Mouse (Mus musculus) MEL (cell line): ENCODE results near the gene Pnpo.

ENCODE experiments used
- BHLHE40 ChIP-seq: IDR thresholded peaks from 2 replicates; pipeline ENCODE4 v1.6.1; 2012; ENCODE audit warnings: low read depth, mild to moderate bottlenecking, inconsistent platforms, low read length, improper control_type of control experiment, borderline replicate concordance
- CTCF ChIP-seq, 3 experiments: IDR thresholded peaks in 2 of 3; conservative IDR thresholded peaks in 1 of 3; 2 replicates each; pipeline ENCODE4 v1.5.1; 2011 to 2012; ENCODE audit warnings: low read length in 3 of 3, low read depth in 2 of 3, mild to moderate bottlenecking in 2 of 3, improper control_type of control experiment in 1 of 3, inconsistent platforms in 1 of 3, mixed read lengths in 1 of 3, moderate library complexity in 1 of 3; ENCODE audit not compliant: control insufficient read depth in 1 of 3, insufficient read depth in 1 of 3, poor library complexity in 1 of 3, severe bottlenecking in 1 of 3
- EP300 ChIP-seq, 2 experiments: IDR thresholded peaks; 2 replicates each; pipeline ENCODE4 v1.6.1; 2011; ENCODE audit warnings: improper control_type of control experiment in 2 of 2, low read length in 2 of 2, low read depth in 1 of 2, mild to moderate bottlenecking in 1 of 2
- GATA1 ChIP-seq: IDR thresholded peaks from 2 replicates; pipeline ENCODE4 v1.6.1; 2011; ENCODE audit warnings: low read depth, low read length, improper control_type of control experiment
- NRF1 ChIP-seq: IDR thresholded peaks from 2 replicates; pipeline ENCODE4 v1.6.1; 2014; ENCODE audit warnings: low read depth, mild to moderate bottlenecking, inconsistent platforms, low read length, improper control_type of control experiment, moderate library complexity; ENCODE audit not compliant: poor library complexity, insufficient read depth, severe bottlenecking
- POLR2A ChIP-seq, 2 experiments: IDR thresholded peaks; 2 replicates each; pipeline ENCODE4 v1.6.1; 2011 to 2012; ENCODE audit warnings: low read length in 2 of 2, mild to moderate bottlenecking in 2 of 2, control low read depth in 1 of 2, improper control_type of control experiment in 1 of 2, low read depth in 1 of 2, moderate library complexity in 1 of 2; ENCODE audit not compliant: control insufficient read depth in 1 of 2, insufficient read depth in 1 of 2, poor library complexity in 1 of 2
- POLR2AphosphoS2 ChIP-seq: IDR thresholded peaks from 2 replicates; pipeline ENCODE4 v1.6.1; 2011; ENCODE audit warnings: low read length, improper control_type of control experiment
- POLR2AphosphoS5 ChIP-seq: IDR thresholded peaks from 2 replicates; pipeline ENCODE4 v1.6.1; 2012; ENCODE audit warnings: low read depth, borderline replicate concordance, mild to moderate bottlenecking, inconsistent platforms, low read length, moderate library complexity, mixed read lengths
- TAL1 ChIP-seq: IDR thresholded peaks from 2 replicates; pipeline ENCODE4 v1.6.1; 2012; ENCODE audit warnings: mild to moderate bottlenecking, inconsistent platforms, low read length, moderate library complexity, mixed read lengths
- TCF12 ChIP-seq: IDR thresholded peaks from 2 replicates; pipeline ENCODE4 v1.6.1; 2014; ENCODE audit warnings: low read depth, mild to moderate bottlenecking, inconsistent platforms, low read length, improper control_type of control experiment, moderate library complexity
- ZMIZ1 ChIP-seq: IDR thresholded peaks from 2 replicates; pipeline ENCODE4 v1.6.1; 2012; ENCODE audit warnings: low read depth, mild to moderate bottlenecking, inconsistent platforms, low read length, improper control_type of control experiment, moderate library complexity

DNA sequence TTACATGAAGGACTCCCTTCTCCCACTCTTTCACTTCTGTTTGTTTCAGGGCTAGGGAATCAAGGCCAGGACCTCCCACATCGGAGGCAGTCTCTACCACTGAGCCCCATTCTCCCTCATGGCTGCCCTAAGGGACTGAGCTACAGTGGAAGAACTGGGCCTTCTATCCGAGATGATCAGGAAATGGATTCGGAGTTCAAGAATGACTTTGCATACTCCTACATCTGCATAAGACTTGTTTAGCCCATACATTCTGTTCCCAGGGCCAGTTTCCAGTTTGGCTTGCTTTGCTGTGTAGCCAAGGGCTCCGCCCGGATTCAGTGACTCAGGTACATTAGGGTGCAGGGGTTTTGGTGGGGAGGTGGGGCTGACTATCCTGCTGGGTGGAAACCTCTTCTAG lies 36.2 kb upstream of the Pnpo start:
- no peak for TF ChIP-seq CTCF (IDR thresholded peaks at IDR 0.05 in 2 of 3, conservative IDR thresholded peaks at IDR 0.05 in 1 of 3; ENCODE audit: control insufficient read depth in 1 of 3, insufficient read depth in 1 of 3, low read depth in 2 of 3, low read length in 3 of 3, poor library complexity in 1 of 3, severe bottlenecking in 1 of 3)
- TF ChIP-seq POLR2AphosphoS2, result no peak
- no peak for TF ChIP-seq TAL1
- no peak for TF ChIP-seq NRF1
- TF ChIP-seq GATA1, result no peak
- no peak for TF ChIP-seq EP300 (IDR thresholded peaks at IDR 0.05; ENCODE audit: low read depth in 1 of 2, low read length in 2 of 2)
- no peak for TF ChIP-seq POLR2A (IDR thresholded peaks at IDR 0.05; ENCODE audit: control insufficient read depth in 1 of 2, insufficient read depth in 1 of 2, low read depth in 1 of 2, low read length in 2 of 2, poor library complexity in 1 of 2)
- TF ChIP-seq TCF12, result no peak
- no peak for TF ChIP-seq POLR2AphosphoS5
- TF ChIP-seq BHLHE40, result no peak
- no peak for TF ChIP-seq ZMIZ1
